Mouse (Mus musculus) embryonic fibroblast, embryonic 13.5 days (primary cell): ENCODE measurements at regions not wholly inside any gene's neighbourhood (a gene's known extent, or its start where the extent isn't known, plus 50 kb on each side); places are given as distances from the start of the nearest gene placed in this dataset.

Experiments
- CTCF ChIP-seq: IDR thresholded peaks from 2 replicates; pipeline ENCODE4 v1.5.1; 2011; ENCODE audit warnings: mild to moderate bottlenecking, control low read depth, low read length, moderate library complexity, borderline replicate concordance; ENCODE audit not compliant: insufficient read depth
- POLR2A ChIP-seq: IDR thresholded peaks from 2 replicates; pipeline ENCODE4 v1.6.1; 2011; ENCODE audit warnings: low read depth, mild to moderate bottlenecking, control low read depth, low read length, moderate library complexity

GRCm38 (mm10) chr10:96399636-96400400 lies 217.0 kb upstream of the Btg1 start:
- TF ChIP-seq CTCF = no peak
- no peak for TF ChIP-seq POLR2A
